Mouse (Mus musculus) heart, embryonic 11.5 days (tissue): ENCODE data around the gene Acsl1. TPM values are rescaled to one million over a fixed set of nuclear protein-coding genes. Genes with fewer than 3 reads are reported as not detected.

ENCODE experiments used
- polyA plus RNA-seq: library from polyadenylated mRNA; unstranded; fragments of >200 nt; fragmentation: Nextera tagmentation; extraction: Ambion mirVana; gene quantifications from 2 replicates; pipeline ENCODE4 v1.2.1, GENCODE M21; 2014

Acsl1 gene
- polyA plus RNA-seq, 1 experiment from 2014 or later = 16.4 TPM

Other genes with a start within 250 kb of the Acsl1 start
- not detected in 2 replicates for gene Helt, start 176.4 kb upstream of the Acsl1 start, polyA plus RNA-seq
- 14.9 and 18.4 TPM in 2 replicates for gene Cenpu, start 81.0 kb downstream of the Acsl1 start, polyA plus RNA-seq
- gene Primpol, start 146.2 kb downstream of the Acsl1 start, polyA plus RNA-seq = 9.7 and 10.8 TPM in 2 replicates
- 49.2 and 59.2 TPM in 2 replicates for gene Casp3, start 146.3 kb downstream of the Acsl1 start, polyA plus RNA-seq